Mouse (Mus musculus): ENCODE results near the gene Stard13. TPM values are rescaled to one million over a fixed set of nuclear protein-coding genes. Genes with fewer than 3 reads are reported as not detected.

Stard13 gene
- polyA plus RNA-seq, 1 experiment from 2014 or later: 3.3 TPM

DNA sequence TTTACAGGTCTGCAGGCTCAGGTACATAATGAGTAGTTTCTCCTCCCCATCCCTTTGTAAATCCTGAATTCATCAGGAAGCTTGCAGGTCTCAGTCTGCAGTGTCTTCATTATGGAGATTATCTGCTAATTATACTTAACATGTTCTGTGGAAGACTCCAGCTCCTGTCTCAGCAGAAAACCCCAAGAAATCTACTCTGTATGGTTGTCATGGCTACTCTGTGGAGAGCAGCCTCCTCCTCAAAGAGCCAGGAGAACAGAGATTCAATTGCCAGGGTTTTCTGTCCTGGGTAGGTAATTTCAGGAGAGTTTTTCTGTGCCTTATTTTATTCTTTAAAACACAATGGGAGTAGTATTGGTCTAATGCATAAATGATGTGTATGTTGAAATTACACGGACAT, 210.7 kb downstream of the Stard13 start:
- 10% methylated on average over 1 of the region's 1 CpGs for WGBS
- DNase-seq (ENCODE audit: low spot score): no peak
- 0 out of 2 replicates have a peak overlapping the region, but pooled peaks have one; percentile 67 for H3K27ac ChIP-seq
- no peak overlapping the region for H3K4me3 ChIP-seq
- no peaks in the 10 kb centered on the region for H3K36me3 ChIP-seq
- no peaks in the 10 kb centered on the region for H3K9me3 ChIP-seq
- H3K4me1 ChIP-seq: peaks cover 21% of the 10 kb centered on the region
- H3K27me3 ChIP-seq (ENCODE audit: insufficient read depth, poor library complexity, severe bottlenecking): no peaks in the 10 kb centered on the region

DNA sequence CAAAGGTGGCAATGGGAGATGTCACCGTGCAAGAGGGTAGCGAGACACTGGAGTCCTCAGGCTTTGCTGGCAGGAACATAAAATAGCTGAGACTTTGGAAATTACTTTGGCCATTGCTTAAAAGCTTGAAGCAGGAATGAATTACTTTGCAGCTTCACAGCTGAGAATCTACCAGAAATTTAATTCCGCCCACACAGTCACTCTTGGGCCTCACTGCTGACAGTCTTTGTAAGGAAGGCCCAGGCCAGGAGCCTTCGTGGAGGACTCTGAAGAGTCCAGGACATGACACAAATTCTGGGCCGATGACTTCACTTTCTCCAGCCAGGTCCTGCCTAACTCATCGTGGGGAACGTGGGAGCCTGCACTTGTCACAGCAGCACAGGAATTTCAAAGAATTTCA, 211.6 kb downstream of the Stard13 start:
- Histone ChIP-seq H3K4me3 (no peak overlapping the region), H3K4me1 (peaks cover 21% of the 10 kb centered on the region), H3K36me3 (no peaks in the 10 kb centered on the region), H3K27ac (no peak overlapping the region), H3K9me3 (no peaks in the 10 kb centered on the region), H3K27me3 (ENCODE audit: insufficient read depth, poor library complexity, severe bottlenecking) (no peaks in the 10 kb centered on the region)
- WGBS: 70% methylated on average over 7 of the region's 7 CpGs
- DNase-seq (ENCODE audit: low spot score): no peak

DNA sequence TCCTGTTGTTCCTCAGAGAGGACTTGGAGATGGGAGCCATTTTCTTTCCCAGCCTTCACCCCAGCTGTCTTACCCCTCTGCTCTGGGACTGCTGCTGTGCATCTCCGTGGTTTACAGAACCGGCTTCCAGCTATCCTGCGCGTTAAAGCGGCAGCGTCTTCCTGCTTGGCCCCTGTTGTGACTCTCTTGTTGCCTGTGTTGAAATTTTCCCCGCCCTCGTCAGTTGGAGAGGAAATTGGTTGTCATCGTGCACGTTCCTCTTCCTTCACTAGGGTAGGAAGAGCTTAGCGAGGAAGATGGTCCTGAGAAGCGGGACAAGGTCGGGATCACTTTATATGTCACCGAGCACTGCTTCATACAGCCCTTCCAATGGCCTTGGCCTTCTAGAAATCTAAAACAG, 212.8 kb downstream of the Stard13 start:
- DNase-seq (ENCODE audit: low spot score): no peak
- H3K36me3 ChIP-seq: no peaks in the 10 kb centered on the region
- H3K4me1 ChIP-seq: peaks cover 21% of the 10 kb centered on the region
- H3K27ac ChIP-seq: peak overlapping the region; percentile 4; the same call in 1 of the 2 replicates
- H3K4me3 ChIP-seq: no peak overlapping the region
- no peaks in the 10 kb centered on the region for H3K9me3 ChIP-seq
- 75% methylated on average over 14 of the region's 14 CpGs for WGBS
- no peaks in the 10 kb centered on the region for H3K27me3 ChIP-seq (ENCODE audit: insufficient read depth, poor library complexity, severe bottlenecking)

GRCm38 (mm10) chr5:151020031-151020820, 213.4 kb downstream of the Stard13 start:
- WGBS: 75% methylated on average over 13 of the region's 13 CpGs
- Histone ChIP-seq H3K9me3 (no peaks in the 10 kb centered on the region), H3K4me3 (no peak overlapping the region), H3K4me1 (peaks cover 21% of the 10 kb centered on the region), H3K27me3 (ENCODE audit: insufficient read depth, poor library complexity, severe bottlenecking) (no peaks in the 10 kb centered on the region), H3K36me3 (no peaks in the 10 kb centered on the region), H3K27ac (peak overlapping the region; percentile 4; the same call in 1 of the 2 replicates)
- DNase-seq (ENCODE audit: low spot score): peak; percentile 66

- Histone ChIP-seq H3K27ac (no peak overlapping the region), H3K4me1 (peaks cover 20% of the 10 kb centered on the region), H3K27me3 (ENCODE audit: insufficient read depth, poor library complexity, severe bottlenecking) (no peaks in the 10 kb centered on the region), H3K36me3 (no peaks in the 10 kb centered on the region), H3K4me3 (no peak overlapping the region), H3K9me3 (peaks cover 7% of the 10 kb centered on the region)
- WGBS: 69% methylated on average over 5 of the region's 5 CpGs
- peak; percentile 19 for DNase-seq (ENCODE audit: low spot score)
These were observed 214.7 kb downstream of the Stard13 start for GRCm38 (mm10) chr5:151018959-151019358.

GRCm38 (mm10) chr5:151018450-151018849, 215.2 kb downstream of the Stard13 start:
- Histone ChIP-seq H3K9me3 (peaks cover 7% of the 10 kb centered on the region), H3K4me3 (no peak overlapping the region), H3K4me1 (peaks cover 15% of the 10 kb centered on the region), H3K27me3 (ENCODE audit: insufficient read depth, poor library complexity, severe bottlenecking) (no peaks in the 10 kb centered on the region), H3K36me3 (no peaks in the 10 kb centered on the region), H3K27ac (no peak overlapping the region)
- peak; percentile 69 for DNase-seq (ENCODE audit: low spot score)
- 75% methylated on average over 5 of the region's 5 CpGs for WGBS

GRCm38 (mm10) chr5:151004216-151004755, 229.3 kb downstream of the Stard13 start:
- Histone ChIP-seq H3K36me3 (no peaks in the 10 kb centered on the region), H3K4me3 (no peak overlapping the region), H3K27me3 (ENCODE audit: insufficient read depth, poor library complexity, severe bottlenecking) (no peaks in the 10 kb centered on the region), H3K27ac (no peak overlapping the region), H3K9me3 (no peaks in the 10 kb centered on the region), H3K4me1 (no peaks in the 10 kb centered on the region)
- peak; percentile 54 for DNase-seq (ENCODE audit: low spot score)
- WGBS: 61% methylated on average over 1 of the region's 1 CpGs

DNA sequence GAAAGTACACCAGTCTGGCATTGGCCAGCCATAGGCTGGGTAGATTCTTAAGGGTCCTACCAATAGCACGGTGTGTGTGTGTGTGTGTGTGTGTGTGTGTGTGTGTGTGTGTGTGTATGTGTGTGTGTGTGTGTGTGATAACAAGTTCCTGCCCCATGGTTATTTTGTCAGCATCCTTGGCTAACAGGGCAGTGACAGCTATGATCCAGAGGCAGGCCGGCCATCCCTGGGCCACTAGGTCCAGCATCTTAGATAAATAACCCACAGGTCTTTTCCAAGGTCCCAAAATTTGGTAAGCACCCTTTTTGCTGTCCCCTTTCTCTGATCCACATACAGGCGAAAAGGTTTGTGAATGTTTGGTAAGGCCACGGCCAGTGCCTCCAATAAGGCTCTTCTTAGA, 231.6 kb downstream of the Stard13 start:
- Histone ChIP-seq H3K4me1 (no peaks in the 10 kb centered on the region), H3K9me3 (no peaks in the 10 kb centered on the region), H3K4me3 (no peak overlapping the region), H3K36me3 (no peaks in the 10 kb centered on the region), H3K27me3 (ENCODE audit: insufficient read depth, poor library complexity, severe bottlenecking) (no peaks in the 10 kb centered on the region), H3K27ac (no peak overlapping the region)
- peak; percentile 51 for DNase-seq (ENCODE audit: low spot score)
- 85% methylated on average over 4 of the region's 4 CpGs for WGBS

GRCm38 (mm10) chr5:151001111-151001510, 232.5 kb downstream of the Stard13 start:
- Histone ChIP-seq H3K9me3 (no peaks in the 10 kb centered on the region), H3K27ac (no peak overlapping the region), H3K4me3 (no peak overlapping the region), H3K36me3 (no peaks in the 10 kb centered on the region), H3K4me1 (peaks cover 7% of the 10 kb centered on the region; the same call in 1 of the 2 replicates), H3K27me3 (ENCODE audit: insufficient read depth, poor library complexity, severe bottlenecking) (no peaks in the 10 kb centered on the region)
- WGBS: 79% methylated on average over 7 of the region's 7 CpGs
- DNase-seq (ENCODE audit: low spot score): peak; percentile 63

DNA sequence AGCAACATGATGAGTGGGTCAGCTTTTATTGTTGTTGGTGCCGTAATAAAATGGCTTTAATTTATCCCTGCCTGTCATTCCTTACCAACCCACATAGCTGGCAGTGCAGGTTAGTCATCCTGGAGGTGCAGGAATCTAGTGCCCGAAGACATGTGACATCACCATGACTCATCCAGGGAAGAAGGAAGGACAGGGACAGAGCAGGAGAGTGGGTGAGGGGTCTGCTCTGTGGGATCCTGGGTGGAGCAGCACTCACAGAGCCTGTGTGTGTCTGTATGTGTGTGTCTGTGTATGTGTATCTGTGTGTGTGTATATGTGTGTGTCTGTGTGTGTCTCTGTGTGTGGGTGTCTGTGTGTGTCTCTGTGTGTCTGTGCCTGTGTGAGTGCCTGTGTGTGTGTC, 237.1 kb downstream of the Stard13 start:
- no peaks in the 10 kb centered on the region for H3K9me3 ChIP-seq
- H3K27ac ChIP-seq: no peak overlapping the region
- no peak overlapping the region for H3K4me3 ChIP-seq
- WGBS: 59% methylated on average over 2 of the region's 2 CpGs
- peaks cover 8% of the 10 kb centered on the region; the same call in 1 of the 2 replicates for H3K4me1 ChIP-seq
- H3K27me3 ChIP-seq (ENCODE audit: insufficient read depth, poor library complexity, severe bottlenecking): no peaks in the 10 kb centered on the region
- H3K36me3 ChIP-seq: no peaks in the 10 kb centered on the region
- DNase-seq (ENCODE audit: low spot score): peak; percentile 67

GRCm38 (mm10) chr5:150994096-150994495, 239.5 kb downstream of the Stard13 start:
- DNase-seq (ENCODE audit: low spot score): peak; percentile 69
- Histone ChIP-seq H3K4me1 (peaks cover 8% of the 10 kb centered on the region; the same call in 1 of the 2 replicates), H3K27ac (no peak overlapping the region), H3K9me3 (no peaks in the 10 kb centered on the region), H3K36me3 (no peaks in the 10 kb centered on the region), H3K27me3 (ENCODE audit: insufficient read depth, poor library complexity, severe bottlenecking) (no peaks in the 10 kb centered on the region), H3K4me3 (no peak overlapping the region)
- 84% methylated on average over 7 of the region's 7 CpGs for WGBS
